Mouse (Mus musculus) embryonic facial prominence, embryonic 14.5 days (tissue): ENCODE data around the gene Hagh. TPM values are rescaled to one million over a fixed set of nuclear protein-coding genes. Genes with fewer than 3 reads are reported as not detected.
A peak's percentile ranks its signal among the peaks of the same experiment; 100 is the strongest.

Experiments used
- ATAC-seq: fragments of 200-750 bp; cut with Nextera tagmentation; 2 replicates; pipeline ENCODE4 v1.8.0; 2017; ENCODE audit warnings: low read depth, moderate number of reproducible peaks, moderate TSS enrichment
- DNase-seq: peaks from one replicate; pipeline ENCODE4 v3.0.0-alpha.2; 2015; ENCODE audit warnings: low spot score
- H3K27ac ChIP-seq: fragments of 300-500 bp; sonication (generic); replicated peaks from 2 replicates; pipeline ENCODE4 v1.5.1; 2014; ENCODE audit warnings: low read depth, mild to moderate bottlenecking, low read length, moderate library complexity
- H3K27me3 ChIP-seq: fragments of 300-500 bp; sonication (generic); replicated peaks from 2 replicates; pipeline ENCODE4 v1.6.1; 2014; ENCODE audit warnings: low read length; ENCODE audit not compliant: control insufficient read depth, insufficient read depth
- H3K36me3 ChIP-seq: fragments of 300-500 bp; sonication (generic); 2 replicates; pipeline ENCODE4 v1.6.1; 2014; ENCODE audit warnings: low read length, mixed read lengths; ENCODE audit not compliant: control insufficient read depth, insufficient read depth
- H3K4me1 ChIP-seq: fragments of 300-500 bp; sonication (generic); 2 replicates; pipeline ENCODE4 v1.6.1; 2014; ENCODE audit warnings: antibody characterized with exemption, low read length; ENCODE audit not compliant: control insufficient read depth, insufficient read depth
- H3K4me2 ChIP-seq: fragments of 300-500 bp; sonication (generic); 2 replicates; pipeline ENCODE4 v1.6.1; 2014; ENCODE audit warnings: low read depth, mild to moderate bottlenecking, low read length, moderate library complexity, mixed read lengths
- H3K4me3 ChIP-seq: fragments of 300-500 bp; sonication (generic); 2 replicates; pipeline ENCODE4 v1.5.1; 2014; ENCODE audit warnings: low read depth, mild to moderate bottlenecking, low read length
- H3K9ac ChIP-seq: fragments of 300-500 bp; sonication (generic); 2 replicates; pipeline ENCODE4 v1.6.1; 2014; ENCODE audit warnings: low read depth, mild to moderate bottlenecking, low read length, moderate library complexity, mixed read lengths
- H3K9me3 ChIP-seq: fragments of 300-500 bp; sonication (generic); 2 replicates; pipeline ENCODE4 v1.6.1; 2016; ENCODE audit warnings: low read length; ENCODE audit not compliant: control insufficient read depth
- WGBS: fragments of 180-500 bp; shearing (Covaris S2); extraction: QIAGEN DNeasy Blood & Tissue Kit; methylation state at CpG from one replicate; pipeline ENCODE4 v1.1.7; 2014; 5-methylcytosine and 5-hydroxymethylcytosine counted together
- polyA plus RNA-seq: library from polyadenylated mRNA; unstranded; fragments of >200 nt; fragmentation: Nextera tagmentation; extraction: Ambion mirVana; gene quantifications from 2 replicates; pipeline ENCODE4 v1.2.1, GENCODE M21; 2014

The Hagh gene
- polyA plus RNA-seq, 1 experiment from 2014 or later: 43.3 TPM

DNA sequence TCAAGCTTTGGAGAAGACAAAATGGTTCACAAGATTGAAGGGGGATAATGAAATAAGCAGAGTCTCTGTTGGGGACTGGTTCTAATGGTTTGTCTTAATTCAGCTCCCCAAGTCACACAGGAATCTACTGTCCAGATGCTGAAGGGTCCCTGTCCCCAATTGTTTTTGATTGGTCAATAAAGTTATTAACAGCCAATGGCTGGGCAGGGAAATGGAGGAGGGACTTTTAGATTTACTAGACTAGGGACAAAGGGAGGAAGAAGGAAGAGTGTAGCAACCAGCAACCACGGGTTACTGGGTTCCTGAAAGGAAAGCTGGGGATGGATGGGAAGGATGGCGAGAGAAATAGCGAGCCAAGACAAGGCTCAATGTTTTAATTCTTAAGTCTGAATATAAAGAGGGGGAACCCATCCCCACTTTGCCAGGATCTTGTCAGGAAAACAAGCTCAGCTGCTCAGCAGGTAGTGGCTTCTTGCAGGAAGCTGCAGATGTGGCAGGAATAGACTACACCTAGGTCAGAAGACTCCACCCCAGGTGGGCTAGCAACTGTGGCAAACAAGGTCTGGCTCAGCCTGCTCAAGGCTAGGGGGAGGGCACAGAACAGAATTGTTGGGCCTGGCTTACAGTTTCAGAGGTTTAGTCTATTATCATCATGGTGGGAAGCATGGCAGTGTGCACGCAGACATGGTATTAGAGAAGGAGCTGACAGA, 33.9 kb downstream of the Hagh start:
- WGBS: 57% methylated on average over 4 of the region's 4 CpGs
- Histone ChIP-seq H3K4me3 (no peak overlapping the region), H3K4me1 (no peaks in the 10 kb centered on the region), H3K9ac (no peak overlapping the region), H3K27ac (no peak overlapping the region), H3K27me3 (no peaks in the 10 kb centered on the region), H3K4me2 (no peak overlapping the region), H3K36me3 (no peaks in the 10 kb centered on the region), H3K9me3 (no peaks in the 10 kb centered on the region)
- ATAC-seq (no peak), DNase-seq (no peak)

DNA sequence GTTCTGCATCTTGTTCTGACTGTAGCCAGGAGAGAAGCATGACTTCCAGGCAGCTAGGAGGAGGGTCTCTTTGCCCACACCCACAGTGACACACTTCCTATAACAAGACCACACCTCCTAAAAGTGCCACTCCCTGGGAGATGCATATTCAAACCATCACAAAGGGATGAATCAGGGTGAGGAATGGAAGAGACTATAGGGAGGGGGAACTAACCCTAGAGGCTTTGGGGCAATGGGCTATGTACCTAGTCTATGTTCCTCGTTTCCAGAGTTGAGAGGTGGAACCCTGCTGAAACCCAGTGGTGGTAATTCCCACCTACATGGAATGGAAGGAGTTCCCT, 34.4 kb downstream of the Hagh start:
- H3K27me3 ChIP-seq: no peaks in the 10 kb centered on the region
- no peak overlapping the region for H3K27ac ChIP-seq
- H3K4me2 ChIP-seq: no peak overlapping the region
- 36% methylated on average over 1 of the region's 1 CpGs for WGBS
- no peak overlapping the region for H3K4me3 ChIP-seq
- ATAC-seq (no peak), DNase-seq (no peak)
- H3K4me1 ChIP-seq: no peaks in the 10 kb centered on the region
- H3K9me3 ChIP-seq: no peaks in the 10 kb centered on the region
- H3K36me3 ChIP-seq: no peaks in the 10 kb centered on the region
- no peak overlapping the region for H3K9ac ChIP-seq

GRCm38 (mm10) chr17:24874989-24875388, 35.0 kb downstream of the Hagh start:
- WGBS: 79% methylated on average over 8 of the region's 8 CpGs

DNA sequence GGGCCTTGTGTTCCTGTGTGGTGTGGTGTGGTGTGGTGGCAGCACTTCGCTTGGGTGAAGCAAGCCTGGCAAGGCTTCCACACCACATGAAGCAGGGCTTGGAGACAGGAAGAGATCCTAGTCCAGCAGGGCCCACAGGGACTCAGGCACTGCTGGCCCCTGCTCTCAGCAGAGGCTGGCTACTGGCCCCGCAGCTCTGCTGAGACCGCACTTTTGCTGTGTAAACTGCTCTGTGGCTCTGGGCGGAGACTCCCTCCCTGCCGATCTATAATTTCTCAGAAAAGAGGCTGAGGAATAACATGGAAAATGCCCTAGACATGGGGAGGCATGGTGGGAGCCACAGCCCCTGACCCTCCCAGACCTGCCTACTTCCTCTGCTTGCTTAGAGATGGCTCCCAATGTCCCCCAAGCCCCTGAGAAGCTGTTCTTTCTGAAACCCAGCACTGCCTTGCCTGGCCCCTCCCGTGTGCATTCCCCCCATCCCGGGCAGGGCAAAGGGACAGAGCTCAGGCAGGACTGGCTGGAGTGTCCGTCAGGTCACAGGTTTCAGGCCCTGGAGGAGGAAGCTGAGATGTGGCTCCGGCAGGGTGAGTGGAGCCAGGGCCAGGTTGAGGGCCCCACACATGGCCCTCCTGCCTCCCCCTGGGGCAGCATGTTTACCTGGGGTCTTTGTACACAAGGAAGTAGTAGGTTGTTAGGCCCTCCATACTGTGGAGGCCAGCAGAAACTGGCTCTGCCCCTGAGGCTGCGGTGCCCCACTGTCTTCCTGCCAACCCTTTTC, 37.6 kb downstream of the Hagh start:
- Histone ChIP-seq H3K36me3 (0 out of 2 replicates have a peak, but pooled peaks cover 3% of the 10 kb centered on the region), H3K27me3 (no peaks in the 10 kb centered on the region), H3K4me1 (no peaks in the 10 kb centered on the region), H3K9ac (peak overlapping the region; percentile 35; the same call in 1 of the 2 replicates), H3K4me3 (no peak overlapping the region), H3K4me2 (no peak overlapping the region), H3K27ac (no peak overlapping the region; the same call in 1 of the 2 replicates), H3K9me3 (no peaks in the 10 kb centered on the region)
- WGBS: 50% methylated on average over 10 of the region's 10 CpGs
- ATAC-seq (no peak), DNase-seq (no peak)

More at GRCm38 (mm10) chr17:24874989-24875388, 35.0 kb downstream of the Hagh start:
- Histone ChIP-seq H3K4me3 (no peak overlapping the region), H3K9ac (no peak overlapping the region), H3K36me3 (no peaks in the 10 kb centered on the region), H3K4me2 (no peak overlapping the region), H3K27ac (no peak overlapping the region), H3K9me3 (no peaks in the 10 kb centered on the region), H3K4me1 (no peaks in the 10 kb centered on the region), H3K27me3 (no peaks in the 10 kb centered on the region)
- DNase-seq (no peak), ATAC-seq (no peak)

DNA sequence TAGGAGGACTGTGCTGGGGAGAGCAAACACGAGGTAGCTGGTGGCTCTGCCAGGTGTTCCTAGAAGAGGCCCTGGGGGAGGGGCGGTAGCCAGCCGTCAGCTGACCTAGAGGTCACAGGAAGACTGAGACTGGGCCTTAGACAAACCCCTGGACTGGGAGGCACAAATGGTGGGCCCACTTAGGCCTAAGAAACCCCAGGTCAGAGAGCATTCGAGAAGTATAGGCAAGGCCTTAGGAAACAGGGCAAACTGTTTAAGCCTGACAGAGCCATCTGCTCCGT, 38.1 kb downstream of the Hagh start:
- 25% methylated on average over 5 of the region's 5 CpGs for WGBS
- H3K9ac ChIP-seq: no peak overlapping the region
- H3K4me1 ChIP-seq: no peaks in the 10 kb centered on the region
- H3K27me3 ChIP-seq: no peaks in the 10 kb centered on the region
- H3K36me3 ChIP-seq: peaks cover 7% of the 10 kb centered on the region; the same call in 1 of the 2 replicates
- no peak for DNase-seq
- no peak overlapping the region for H3K4me3 ChIP-seq
- no peaks in the 10 kb centered on the region for H3K9me3 ChIP-seq
- ATAC-seq: no peak; the same call in 1 of the 2 replicates
- H3K27ac ChIP-seq: no peak overlapping the region
- H3K4me2 ChIP-seq: no peak overlapping the region

DNA sequence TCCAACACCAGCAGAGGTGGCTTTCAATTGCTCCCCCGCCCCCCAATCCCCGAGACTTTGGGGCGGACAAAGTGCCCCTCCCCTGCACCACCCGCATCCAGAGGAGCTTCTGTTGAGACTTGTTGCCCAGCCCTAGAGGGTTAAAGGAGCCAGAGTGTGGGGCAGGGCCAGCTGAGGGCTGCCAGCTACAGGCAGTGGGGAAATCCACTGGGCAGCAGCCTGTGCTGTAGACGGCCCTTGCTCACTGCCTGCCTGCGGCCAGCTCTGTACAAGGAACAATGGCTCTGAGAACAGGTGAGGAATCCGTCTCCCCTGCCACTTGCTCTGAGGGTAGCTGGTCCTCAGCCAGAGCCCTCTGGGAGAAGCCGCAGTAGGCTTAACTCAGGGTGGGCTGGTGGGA, 38.6 kb downstream of the Hagh start:
- H3K9me3 ChIP-seq: no peaks in the 10 kb centered on the region
- no peak for DNase-seq
- no peak overlapping the region for H3K27ac ChIP-seq
- H3K36me3 ChIP-seq: peaks cover 12% of the 10 kb centered on the region; the same call in 1 of the 2 replicates
- no peak overlapping the region for H3K4me3 ChIP-seq
- no peak overlapping the region for H3K9ac ChIP-seq
- no peaks in the 10 kb centered on the region for H3K4me1 ChIP-seq
- WGBS: 73% methylated on average over 8 of the region's 8 CpGs
- ATAC-seq: no peak
- H3K4me2 ChIP-seq: no peak overlapping the region
- no peaks in the 10 kb centered on the region for H3K27me3 ChIP-seq

GRCm38 (mm10) chr17:24881738-24882440, 41.9 kb downstream of the Hagh start:
- Histone ChIP-seq H3K4me3 (no peak overlapping the region), H3K9me3 (no peaks in the 10 kb centered on the region), H3K4me2 (no peak overlapping the region), H3K36me3 (peaks cover 21% of the 10 kb centered on the region; the same call in 1 of the 2 replicates), H3K27ac (no peak overlapping the region), H3K9ac (no peak overlapping the region), H3K4me1 (peaks cover 5% of the 10 kb centered on the region; the same call in 1 of the 2 replicates), H3K27me3 (no peaks in the 10 kb centered on the region)
- 34% methylated on average over 7 of the region's 7 CpGs for WGBS
- no peak for DNase-seq
- no peak for ATAC-seq

DNA sequence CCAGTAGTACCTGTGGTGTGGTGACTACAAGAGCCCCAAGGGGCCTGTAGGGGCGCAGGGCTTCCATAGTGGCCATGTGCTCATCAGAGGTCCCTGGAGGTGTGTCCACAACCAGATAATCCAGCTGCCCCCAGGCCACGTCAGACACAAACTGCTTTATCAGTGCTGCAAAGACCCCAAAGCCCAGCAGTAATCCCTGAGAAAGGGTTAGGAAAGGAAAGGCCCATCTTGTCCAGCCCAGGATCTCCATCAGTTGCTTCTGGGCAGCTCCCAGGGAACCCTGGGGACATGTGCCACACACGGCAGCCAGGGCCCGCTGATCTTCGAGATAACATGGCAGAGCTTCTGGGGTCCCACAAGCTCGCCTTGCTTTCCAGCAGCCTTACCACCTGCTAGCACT, 44.4 kb downstream of the Hagh start:
- peaks cover 24% of the 10 kb centered on the region; the same call in 1 of the 2 replicates for H3K36me3 ChIP-seq
- H3K27me3 ChIP-seq: no peaks in the 10 kb centered on the region
- H3K4me2 ChIP-seq: no peak overlapping the region
- H3K4me1 ChIP-seq: peaks cover 15% of the 10 kb centered on the region
- no peaks in the 10 kb centered on the region for H3K9me3 ChIP-seq
- no peak overlapping the region for H3K4me3 ChIP-seq
- ATAC-seq: no peak
- no peak for DNase-seq
- no peak overlapping the region for H3K27ac ChIP-seq
- no peak overlapping the region for H3K9ac ChIP-seq
- 89% methylated on average over 6 of the region's 6 CpGs for WGBS
